Mouse (Mus musculus) small intestine, adult 2 months (tissue): Measurements from ENCODE around the gene Helz.

Experiments used
- CTCF ChIP-seq: fragments of 200-500 bp; IDR thresholded peaks from 2 replicates; pipeline ENCODE4 v1.5.1; 2012; ENCODE audit warnings: low read depth, mild to moderate bottlenecking, control low read depth, inconsistent platforms, low read length, moderate library complexity, mixed read lengths; ENCODE audit not compliant: insufficient replicate concordance, insufficient read length; ENCODE audit errors: extremely low read depth
- POLR2A ChIP-seq: fragments of 200-500 bp; IDR thresholded peaks from 2 replicates; pipeline ENCODE4 v1.6.1; 2012; ENCODE audit warnings: low read depth, mild to moderate bottlenecking, control low read depth, inconsistent platforms, low read length, moderate library complexity

- TF ChIP-seq CTCF (no peak), POLR2A (no peak)
These were observed 119.8 kb downstream of the Helz start for GRCm38 (mm10) chr11:107667542-107667941.
